Mouse (Mus musculus) erythroblast, embryonic 14.5 days (primary cell): ENCODE results near the gene Aatk.

Source experiments
- GATA1 ChIP-seq: IDR thresholded peaks from 2 replicates; pipeline ENCODE4 v1.6.1; 2012; ENCODE audit warnings: low read length, inconsistent platforms, mixed read lengths
- TAL1 ChIP-seq: IDR thresholded peaks from 3 replicates; pipeline ENCODE4 v1.6.1; 2012; ENCODE audit warnings: low read length, inconsistent platforms, mixed read lengths

- TF ChIP-seq TAL1 (no peak), GATA1 (no peak)
Observed at GRCm38 (mm10) chr11:120060634-120061033, 13.7 kb upstream of the Aatk start.
